Mouse (Mus musculus): ENCODE measurements at regions not wholly inside any gene's neighbourhood (a gene's known extent, or its start where the extent isn't known, plus 50 kb on each side); places are given as distances from the start of the nearest gene placed in this dataset.

- in situ Hi-C loops (cut with MboI; ENCODE audit: unreplicated experiment in 2 of 2): no loop called here
Measured at GRCm38 (mm10) chr12:39840615-39841014, 197.2 kb downstream of the Arl4a start.

- in situ Hi-C loops (cut with MboI; ENCODE audit: unreplicated experiment in 2 of 2): no loop called here
Measured at GRCm38 (mm10) chr12:39840179-39840578, 197.6 kb downstream of the Arl4a start.

- in situ Hi-C loops (cut with MboI; ENCODE audit: unreplicated experiment in 2 of 2): no loop called here
Measured at GRCm38 (mm10) chr12:39831079-39831478, 206.7 kb downstream of the Arl4a start.

GRCm38 (mm10) chr12:39830530-39830929, 207.3 kb downstream of the Arl4a start:
- in situ Hi-C loops (cut with MboI; ENCODE audit: unreplicated experiment in 2 of 2): no loop called here

- in situ Hi-C loops (cut with MboI; ENCODE audit: unreplicated experiment in 2 of 2): no loop called here
Measured at GRCm38 (mm10) chr12:39822671-39823070, 215.2 kb downstream of the Arl4a start.

GRCm38 (mm10) chr12:39801536-39801935, 236.3 kb downstream of the Arl4a start:
- in situ Hi-C loops (cut with MboI; ENCODE audit: unreplicated experiment in 2 of 2): no loop called here

- in situ Hi-C loops (cut with MboI; ENCODE audit: unreplicated experiment in 2 of 2): no loop called here
Measured at GRCm38 (mm10) chr12:39797843-39798242, 240.0 kb downstream of the Arl4a start.

- in situ Hi-C loops (cut with MboI; ENCODE audit: unreplicated experiment in 2 of 2): no loop called here
Measured at GRCm38 (mm10) chr12:39796939-39797338, 240.9 kb downstream of the Arl4a start.

- in situ Hi-C loops (cut with MboI; ENCODE audit: unreplicated experiment in 2 of 2): no loop called here
Measured at GRCm38 (mm10) chr12:39785026-39785425, 252.8 kb downstream of the Arl4a start.

GRCm38 (mm10) chr12:39784532-39784931, 253.3 kb downstream of the Arl4a start:
- in situ Hi-C loops (cut with MboI; ENCODE audit: unreplicated experiment in 2 of 2): no loop called here

- in situ Hi-C loops (cut with MboI; ENCODE audit: unreplicated experiment in 2 of 2): no loop called here
Measured at GRCm38 (mm10) chr12:39776173-39776572, 261.7 kb downstream of the Arl4a start.

GRCm38 (mm10) chr12:39766988-39767387, 270.8 kb downstream of the Arl4a start:
- in situ Hi-C loops (cut with MboI; ENCODE audit: unreplicated experiment in 2 of 2): no loop called here

GRCm38 (mm10) chr12:39763529-39763928, 274.3 kb downstream of the Arl4a start:
- in situ Hi-C loops (cut with MboI; ENCODE audit: unreplicated experiment in 2 of 2): no loop called here

- in situ Hi-C loops (cut with MboI; ENCODE audit: unreplicated experiment in 2 of 2): no loop called here
Measured at GRCm38 (mm10) chr12:39761946-39762345, 275.9 kb downstream of the Arl4a start.

- in situ Hi-C loops (cut with MboI; ENCODE audit: unreplicated experiment in 2 of 2): no loop called here
Measured at GRCm38 (mm10) chr12:39761326-39761725, 276.5 kb downstream of the Arl4a start.

- in situ Hi-C loops (cut with MboI; ENCODE audit: unreplicated experiment in 2 of 2): no loop called here
Measured at GRCm38 (mm10) chr12:39757975-39758374, 279.9 kb downstream of the Arl4a start.

GRCm38 (mm10) chr12:39751850-39752249, 286.0 kb downstream of the Arl4a start:
- in situ Hi-C loops (cut with MboI; ENCODE audit: unreplicated experiment in 2 of 2): no loop called here

GRCm38 (mm10) chr12:39742156-39743063, 295.4 kb downstream of the Arl4a start:
- in situ Hi-C loops (cut with MboI; ENCODE audit: unreplicated experiment in 2 of 2): no loop called here

GRCm38 (mm10) chr12:39741051-39741847, 296.6 kb downstream of the Arl4a start:
- in situ Hi-C loops (cut with MboI; ENCODE audit: unreplicated experiment in 2 of 2): no loop called here

GRCm38 (mm10) chr12:39736966-39737365, 300.9 kb downstream of the Arl4a start:
- in situ Hi-C loops (cut with MboI; ENCODE audit: unreplicated experiment in 2 of 2): loop anchor here in 1 of 2 experiments (10.0 kb wide), 1 partner anchor 298 kb away; the partner anchor contains the start of gene Arl4a

All from v-Abl transformed pro-B cells (cell line).